Mouse (Mus musculus): ENCODE results near the gene Wdr5b.
A peak's percentile ranks its signal among the peaks of the same experiment; 100 is the strongest.
"Not testable (repeated sequence)": the region's sequence is repeated elsewhere in the genome, so short reads cannot be mapped to it uniquely, and the experiment has no call there.

Wdr5b gene

GRCm38 (mm10) chr16:36040640-36041624, at the start of gene Wdr5b:
Gene Wdr5b (plus strand): TSS chr16:36041190.
- DNase-seq (ENCODE audit: low read depth, low spot score): peak; percentile 70

- no peak for DNase-seq (ENCODE audit: low read depth, low spot score)
Observed at GRCm38 (mm10) chr16:35992391-35992790, 48.6 kb upstream of the Wdr5b start.

GRCm38 (mm10) chr16:35993316-35993715, 47.7 kb upstream of the Wdr5b start:
- DNase-seq (ENCODE audit: low read depth, low spot score): no peak

- not testable (repeated sequence) for DNase-seq (ENCODE audit: low read depth, low spot score)
Observed at GRCm38 (mm10) chr16:35998852-35999251, 42.1 kb upstream of the Wdr5b start.

GRCm38 (mm10) chr16:36008396-36008795, 32.6 kb upstream of the Wdr5b start:
- no peak for DNase-seq (ENCODE audit: low read depth, low spot score)

GRCm38 (mm10) chr16:36016335-36016734, 24.7 kb upstream of the Wdr5b start:
- DNase-seq (ENCODE audit: low read depth, low spot score): no peak

- DNase-seq (ENCODE audit: low read depth, low spot score): not testable (repeated sequence)
Observed at GRCm38 (mm10) chr16:36028120-36028519, 12.9 kb upstream of the Wdr5b start.

- no peak for DNase-seq (ENCODE audit: low read depth, low spot score)
Observed at GRCm38 (mm10) chr16:36041625-36042020, 633 bp downstream of the Wdr5b start.

- DNase-seq (ENCODE audit: low read depth, low spot score): no peak
Observed at GRCm38 (mm10) chr16:36043073-36043472, 2.1 kb downstream of the Wdr5b start.

GRCm38 (mm10) chr16:36043964-36044363, 3.0 kb downstream of the Wdr5b start:
- no peak for DNase-seq (ENCODE audit: low read depth, low spot score)

- no peak for DNase-seq (ENCODE audit: low read depth, low spot score)
Observed at GRCm38 (mm10) chr16:36047538-36047937, 6.5 kb downstream of the Wdr5b start.

GRCm38 (mm10) chr16:36051491-36051890, 10.5 kb downstream of the Wdr5b start:
- no peak for DNase-seq (ENCODE audit: low read depth, low spot score)

GRCm38 (mm10) chr16:36053524-36054275, 12.7 kb downstream of the Wdr5b start:
- DNase-seq (ENCODE audit: low read depth, low spot score): no peak

GRCm38 (mm10) chr16:36054920-36055319, 13.9 kb downstream of the Wdr5b start:
- no peak for DNase-seq (ENCODE audit: low read depth, low spot score)

GRCm38 (mm10) chr16:36056416-36056815, 15.4 kb downstream of the Wdr5b start:
- DNase-seq (ENCODE audit: low read depth, low spot score): no peak

GRCm38 (mm10) chr16:36057933-36058475, 17.0 kb downstream of the Wdr5b start:
- no peak for DNase-seq (ENCODE audit: low read depth, low spot score)

- DNase-seq (ENCODE audit: low read depth, low spot score): not testable (repeated sequence)
Observed at GRCm38 (mm10) chr16:36062534-36062933, 21.5 kb downstream of the Wdr5b start.

- no peak for DNase-seq (ENCODE audit: low read depth, low spot score)
Observed at GRCm38 (mm10) chr16:36063315-36063714, 22.3 kb downstream of the Wdr5b start.

GRCm38 (mm10) chr16:36064904-36065303, 23.9 kb downstream of the Wdr5b start:
- DNase-seq (ENCODE audit: low read depth, low spot score): no peak

- no peak for DNase-seq (ENCODE audit: low read depth, low spot score)
Observed at GRCm38 (mm10) chr16:36067694-36068093, 26.7 kb downstream of the Wdr5b start.

- no peak for DNase-seq (ENCODE audit: low read depth, low spot score)
Observed at GRCm38 (mm10) chr16:36068356-36068755, 27.4 kb downstream of the Wdr5b start.

Data from c-Kit-negative CD71-positive TER-119-positive erythroid progenitor cells, embryonic 14.5 days (primary cell).